ENCODE assay signal across 7 mouse cellular contexts in genomic region chr7:3331581-3332223, GRCm38 (mm10). TPM values are rescaled to one million over a fixed set of nuclear protein-coding genes. Genes with fewer than 3 reads are reported as not detected.
DNase-seq lines count a peak whose midpoint lies in the region; ATAC-seq lines count a peak whose summit lies in the region.

No protein-coding gene starts in this region.

- no peaks in the 10 kb centered on the region; the same call in none of the 2 replicates for H3K27me3 ChIP-seq in midbrain, embryonic 14.5 days (ENCODE audit: control insufficient read depth, insufficient read depth, low read length)
- H3K27me3 ChIP-seq in stomach, embryonic 15.5 days (replicated peaks) = 0 out of 2 replicates have a peak, but pooled peaks cover 4% of the 10 kb centered on the region

- peak overlapping the region; percentile 87 for H3K27ac ChIP-seq in midbrain, embryonic 14.5 days (replicated peaks; ENCODE audit: low read depth, low read length)
- H3K27ac ChIP-seq in stomach, embryonic 15.5 days = peak overlapping the region; percentile 80

- peak overlapping the region; percentile 52; the same call in 1 of the 2 replicates for H3K9ac ChIP-seq in midbrain, embryonic 14.5 days (replicated peaks; ENCODE audit: low read length)
- no peak overlapping the region for H3K9ac ChIP-seq in stomach, embryonic 15.5 days

- WGBS in midbrain, embryonic 14.5 days = 0% methylated on average over 27 of the region's 27 CpGs
- under 1% methylated on average over 27 of the region's 27 CpGs for WGBS in stomach, embryonic 15.5 days

- H3K4me3 ChIP-seq in midbrain, embryonic 14.5 days (replicated peaks; ENCODE audit: low read depth, low read length) = peak overlapping the region; percentile 62
- H3K4me3 ChIP-seq in stomach, embryonic 15.5 days (replicated peaks) = peak overlapping the region; percentile 56

- peak; percentile 57 for DNase-seq in adrenal gland, postnatal 14 days
- peak; percentile 85 for DNase-seq in embryo, embryonic 9.5 days (ENCODE audit: extremely low spot score)
- peak; percentile 53 for DNase-seq in kidney, adult 11 months
- peak; percentile 84 to 95 for DNase-seq in left cerebral cortex, postnatal 25 days (ENCODE audit: low spot score in 2 of 2)
- DNase-seq in midbrain, embryonic 14.5 days = peak; percentile 92

- peak; percentile 8; the same call in 1 of the 2 replicates for ATAC-seq in granulocyte monocyte progenitor cell, adult 5-6 weeks (replicated peaks; ENCODE audit: poor library complexity, severe bottlenecking)
- ATAC-seq in midbrain, embryonic 14.5 days (ENCODE audit: low FRiP score, low TSS enrichment) = peak; percentile 92
- peak; percentile 90 for ATAC-seq in stomach, embryonic 15.5 days (ENCODE audit: insufficient read depth, low FRiP score, low read depth)

- no peaks in the 10 kb centered on the region for H3K36me3 ChIP-seq in midbrain, embryonic 14.5 days (ENCODE audit: control insufficient read depth, insufficient read depth, low read length)
- H3K36me3 ChIP-seq in stomach, embryonic 15.5 days = no peaks in the 10 kb centered on the region

- H3K4me1 ChIP-seq in midbrain, embryonic 14.5 days (ENCODE audit: control insufficient read depth, insufficient read depth, low read length) = peaks cover 8% of the 10 kb centered on the region
- peaks cover 6% of the 10 kb centered on the region; the same call in 1 of the 2 replicates for H3K4me1 ChIP-seq in stomach, embryonic 15.5 days

- intact Hi-C loops in left cerebral cortex, postnatal 25 days (cut with DNase I) = loop anchor here (2.0 kb wide), 2 partner anchors 59 to 117 kb away; partner anchors contain the start of gene Cacng8

- H3K4me2 ChIP-seq in midbrain, embryonic 14.5 days (ENCODE audit: low read length) = peak overlapping the region; percentile 69
- peak overlapping the region; percentile 55 for H3K4me2 ChIP-seq in stomach, embryonic 15.5 days

- H3K9me3 ChIP-seq in midbrain, embryonic 14.5 days (ENCODE audit: control insufficient read depth, low read length) = no peaks in the 10 kb centered on the region
- no peaks in the 10 kb centered on the region for H3K9me3 ChIP-seq in stomach, embryonic 15.5 days

RNA-seq across cellular contexts. Expression of gene Cacng7, which starts 1.1 kb away (rescaled TPM):
- 7.3 and 10.9 TPM in 2 replicates for total RNA-seq in adrenal gland, postnatal 14 days (2021)
- not detected in 2 replicates for total RNA-seq in granulocyte monocyte progenitor cell, adult 5-6 weeks (2014; fragmentation: Nextera tagmentation)
- total RNA-seq in granulocyte monocyte progenitor cell, adult 5-6 weeks (2017) = not detected in 2 replicates
- 100 to 1,000 TPM; 169 to 180 TPM for total RNA-seq in left cerebral cortex, postnatal 25 days (2021)
- polyA plus RNA-seq in midbrain, embryonic 14.5 days (2014; fragmentation: Nextera tagmentation; extraction: Ambion mirVana) = 5.0 and 5.9 TPM in 2 replicates
- polyA plus RNA-seq in stomach, embryonic 15.5 days (2015; fragmentation: Nextera tagmentation; extraction: Ambion mirVana) = 2.5 and 2.6 TPM in 2 replicates

RNA-seq across cellular contexts. Expression of gene Prkcg, which starts 42.7 kb away (rescaled TPM):
- total RNA-seq in adrenal gland, postnatal 14 days (2021) = 2.1 and 2.3 TPM in 2 replicates
- total RNA-seq in granulocyte monocyte progenitor cell, adult 5-6 weeks (2014; fragmentation: Nextera tagmentation) = not detected in 2 replicates
- total RNA-seq in granulocyte monocyte progenitor cell, adult 5-6 weeks (2017) = not detected in 2 replicates
- total RNA-seq in left cerebral cortex, postnatal 25 days (2021) = 100 to 1,000 TPM; 265 to 294 TPM
- 1.3 and 1.6 TPM in 2 replicates for polyA plus RNA-seq in midbrain, embryonic 14.5 days (2014; fragmentation: Nextera tagmentation; extraction: Ambion mirVana)
- 0.40 and 0.49 TPM in 2 replicates for polyA plus RNA-seq in stomach, embryonic 15.5 days (2015; fragmentation: Nextera tagmentation; extraction: Ambion mirVana)

RNA-seq across cellular contexts. Expression of gene Myadm, which starts 42.8 kb away (rescaled TPM):
- total RNA-seq in adrenal gland, postnatal 14 days (2021) = 94.6 and 99.3 TPM in 2 replicates
- 14.0 TPM in 2 replicates for total RNA-seq in granulocyte monocyte progenitor cell, adult 5-6 weeks (2014; fragmentation: Nextera tagmentation)
- 3.2 and 3.7 TPM in 2 replicates for total RNA-seq in granulocyte monocyte progenitor cell, adult 5-6 weeks (2017)
- 10 to 100 TPM; 68.0 to 83.2 TPM for total RNA-seq in left cerebral cortex, postnatal 25 days (2021)
- polyA plus RNA-seq in midbrain, embryonic 14.5 days (2014; fragmentation: Nextera tagmentation; extraction: Ambion mirVana) = 23.0 and 30.1 TPM in 2 replicates
- polyA plus RNA-seq in stomach, embryonic 15.5 days (2015; fragmentation: Nextera tagmentation; extraction: Ambion mirVana) = 140 and 141 TPM in 2 replicates

RNA-seq across cellular contexts. Expression of gene Cacng8, which starts 58.8 kb away (rescaled TPM):
- 2.8 and 4.3 TPM in 2 replicates for total RNA-seq in adrenal gland, postnatal 14 days (2021)
- 1.9 TPM in 1 of 2 replicates, not detected in the other for total RNA-seq in granulocyte monocyte progenitor cell, adult 5-6 weeks (2014; fragmentation: Nextera tagmentation)
- not detected in 2 replicates for total RNA-seq in granulocyte monocyte progenitor cell, adult 5-6 weeks (2017)
- total RNA-seq in left cerebral cortex, postnatal 25 days (2021) = 100 to 1,000 TPM; 172 to 174 TPM
- 12.5 and 12.8 TPM in 2 replicates for polyA plus RNA-seq in midbrain, embryonic 14.5 days (2014; fragmentation: Nextera tagmentation; extraction: Ambion mirVana)
- 1.5 and 1.9 TPM in 2 replicates for polyA plus RNA-seq in stomach, embryonic 15.5 days (2015; fragmentation: Nextera tagmentation; extraction: Ambion mirVana)

Comparison
In these comparisons a context has a peak if more than half of its experiments do, and no peak if none do; other contexts are left out.
1. Peak in every context shown above with its lines: DNase-seq, ATAC-seq, H3K4me3 ChIP-seq and H3K27ac ChIP-seq.
2. ATAC-seq: peak in every context shown above with its lines; median percentile 92 in midbrain, embryonic 14.5 days; 90 in stomach, embryonic 15.5 days; 8 in granulocyte monocyte progenitor cell, adult 5-6 weeks.
3. RNA of gene Cacng7, which starts 1.1 kb away (total RNA-seq): 169 to 180 TPM in left cerebral cortex, postnatal 25 days; 7.3 to 10.9 TPM in adrenal gland, postnatal 14 days and not detected in granulocyte monocyte progenitor cell, adult 5-6 weeks; every median in the first group is over 10 times any median in the second.
4. RNA of gene Prkcg, which starts 42.7 kb away (total RNA-seq): 265 to 294 TPM in left cerebral cortex, postnatal 25 days; 2.1 to 2.3 TPM in adrenal gland, postnatal 14 days and not detected in granulocyte monocyte progenitor cell, adult 5-6 weeks; every median in the first group is over 10 times any median in the second.